Mouse (Mus musculus) limb, embryonic 14.5 days (tissue): ENCODE data around the gene Mybpc1. TPM values are rescaled to one million over a fixed set of nuclear protein-coding genes. Genes with fewer than 3 reads are reported as not detected.

ENCODE experiments used
- ATAC-seq: fragments of 200-750 bp; cut with Nextera tagmentation; 2 replicates; pipeline ENCODE4 v1.8.0; 2017; ENCODE audit warnings: low read depth, moderate number of reproducible peaks, moderate TSS enrichment; ENCODE audit not compliant: low FRiP score
- DNase-seq: peaks from one replicate; pipeline ENCODE4 v3.0.0-alpha.2; 2015; ENCODE audit warnings: low spot score
- H3K27ac ChIP-seq: fragments of 300-500 bp; sonication (generic); replicated peaks from 2 replicates; pipeline ENCODE4 v1.5.1; 2014; ENCODE audit warnings: low read depth, mild to moderate bottlenecking, low read length, moderate library complexity, mixed read lengths
- H3K27me3 ChIP-seq: fragments of 300-500 bp; sonication (generic); 2 replicates; pipeline ENCODE4 v1.6.1; 2014; ENCODE audit warnings: low read length, mixed read lengths; ENCODE audit not compliant: control insufficient read depth, insufficient read depth
- H3K36me3 ChIP-seq: fragments of 300-500 bp; sonication (generic); 2 replicates; pipeline ENCODE4 v1.6.1; 2014; ENCODE audit warnings: mild to moderate bottlenecking, low read length, moderate library complexity, mixed read lengths; ENCODE audit not compliant: control insufficient read depth, insufficient read depth
- H3K4me1 ChIP-seq: fragments of 300-500 bp; sonication (generic); 2 replicates; pipeline ENCODE4 v1.6.1; 2014; ENCODE audit warnings: antibody characterized with exemption, low read length, mixed read lengths; ENCODE audit not compliant: control insufficient read depth, insufficient read depth
- H3K4me2 ChIP-seq: fragments of 300-500 bp; sonication (generic); replicated peaks from 2 replicates; pipeline ENCODE4 v1.6.1; 2014; ENCODE audit warnings: low read depth, mild to moderate bottlenecking, low read length, moderate library complexity; ENCODE audit not compliant: severe bottlenecking
- H3K4me3 ChIP-seq: fragments of 300-500 bp; sonication (generic); replicated peaks from 2 replicates; pipeline ENCODE4 v1.5.1; 2014; ENCODE audit warnings: low read length
- H3K9ac ChIP-seq: fragments of 300-500 bp; sonication (generic); 2 replicates; pipeline ENCODE4 v1.6.1; 2014; ENCODE audit warnings: mild to moderate bottlenecking, low read depth, low read length, moderate library complexity; ENCODE audit not compliant: severe bottlenecking
- H3K9me3 ChIP-seq: fragments of 300-500 bp; sonication (generic); 2 replicates; pipeline ENCODE4 v1.6.1; 2016; ENCODE audit warnings: low read length; ENCODE audit not compliant: control insufficient read depth
- POLR2A ChIP-seq: fragments of 200-500 bp; IDR thresholded peaks from 2 replicates; pipeline ENCODE4 v1.8.0; 2012; ENCODE audit warnings: inconsistent platforms, mild to moderate bottlenecking, moderate library complexity, borderline replicate concordance; ENCODE audit not compliant: insufficient read depth, insufficient read length; ENCODE audit errors: extremely low read depth
- WGBS: fragments of 180-500 bp; shearing (Covaris S2); extraction: QIAGEN DNeasy Blood & Tissue Kit; methylation state at CpG from one replicate; pipeline ENCODE4 v1.1.7; 2014; 5-methylcytosine and 5-hydroxymethylcytosine counted together
- polyA plus RNA-seq, 2 experiments: library from polyadenylated mRNA; depleted of rRNA in 1 of 2; stranded (reverse) in 1 of 2; unstranded in 1 of 2; fragments of >200 nt; fragmentation: Nextera tagmentation in 1 of 2; extraction: Ambion mirVana in 1 of 2; gene quantifications; 2 replicates each; pipeline versions ENCODE4 v1.2.1 to v1.2.3; 2012 to 2014

The Mybpc1 gene
- polyA plus RNA-seq, 2 experiments, result 59.2 to 73.6 TPM

DNA sequence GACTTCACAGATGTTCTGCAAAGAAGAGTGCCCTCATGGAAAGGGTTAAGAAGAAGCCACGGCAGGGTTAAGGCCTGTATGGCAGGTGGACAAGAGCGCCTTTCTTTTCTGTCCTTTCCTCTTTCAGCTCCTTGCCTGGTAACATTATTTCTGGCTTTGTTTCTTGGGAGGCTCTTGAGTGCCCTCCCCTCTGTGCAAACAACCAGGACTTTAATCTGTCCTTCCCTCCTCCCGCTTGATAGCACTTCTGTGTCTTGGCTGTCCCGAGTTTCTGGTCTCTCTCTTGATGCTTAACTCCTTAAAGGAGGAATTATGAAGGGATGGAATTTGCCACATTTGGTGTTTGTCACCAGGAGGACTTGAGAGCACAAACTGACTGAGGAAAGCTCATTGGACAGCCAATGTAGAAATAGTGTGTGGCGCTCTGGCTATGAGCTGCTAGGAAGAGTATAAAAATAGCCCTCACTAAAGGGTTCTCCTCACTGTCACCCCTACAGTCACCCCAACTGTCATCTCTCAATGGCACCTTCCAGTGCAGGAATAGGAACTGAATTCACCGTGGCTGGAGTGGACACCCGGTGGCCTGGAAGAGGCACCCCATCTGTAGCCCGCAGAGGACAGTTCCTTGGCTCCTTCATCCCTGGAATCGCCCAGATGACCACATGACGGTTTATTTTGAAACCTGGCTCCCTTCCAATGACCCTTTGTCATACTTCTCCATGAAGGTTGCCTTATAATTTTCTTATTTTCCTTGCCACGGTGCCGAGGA, 94.3 kb downstream of the Mybpc1 start:
- Histone ChIP-seq H3K4me2 (no peak overlapping the region), H3K9me3 (no peaks in the 10 kb centered on the region), H3K9ac (no peak overlapping the region), H3K4me1 (no peaks in the 10 kb centered on the region), H3K27ac (no peak overlapping the region), H3K36me3 (no peaks in the 10 kb centered on the region), H3K27me3 (no peaks in the 10 kb centered on the region), H3K4me3 (no peak overlapping the region)
- WGBS, result 81% methylated on average over 12 of the region's 12 CpGs
- DNase-seq, result no peak
- no peak for ATAC-seq
- TF ChIP-seq POLR2A, result no peak

DNA sequence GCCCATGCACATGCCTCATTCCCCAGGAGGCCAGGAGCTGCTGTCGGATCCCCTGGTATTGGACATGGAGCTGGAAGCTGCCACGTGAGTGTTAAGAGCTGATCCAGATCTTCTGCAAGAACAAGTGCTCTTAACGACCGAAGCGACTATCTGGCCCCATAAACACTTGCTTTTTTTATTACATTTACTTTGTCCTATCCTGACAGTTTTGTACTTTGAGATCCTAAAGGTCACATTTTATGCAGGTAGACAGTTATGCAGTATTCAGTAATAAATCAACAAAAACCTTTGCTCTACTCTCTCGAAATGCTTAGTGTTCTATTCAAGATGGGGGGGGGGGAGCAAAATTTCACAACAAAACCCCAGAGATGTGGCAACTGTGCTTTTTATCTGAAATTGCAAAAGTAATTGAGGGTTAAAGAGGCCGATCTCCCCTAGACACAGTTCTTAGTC, 97.2 kb downstream of the Mybpc1 start:
- H3K9me3 ChIP-seq, result no peaks in the 10 kb centered on the region
- H3K4me3 ChIP-seq, result no peak overlapping the region
- no peak overlapping the region for H3K4me2 ChIP-seq
- DNase-seq (no peak), ATAC-seq (no peak)
- no peaks in the 10 kb centered on the region for H3K36me3 ChIP-seq
- no peak for TF ChIP-seq POLR2A
- H3K27me3 ChIP-seq, result no peaks in the 10 kb centered on the region
- H3K4me1 ChIP-seq, result peaks cover 6% of the 10 kb centered on the region
- no peak overlapping the region for H3K27ac ChIP-seq
- 45% methylated on average over 7 of the region's 7 CpGs for WGBS
- no peak overlapping the region for H3K9ac ChIP-seq

- WGBS, result 59% methylated on average over 5 of the region's 5 CpGs
- H3K4me2 ChIP-seq, result no peak overlapping the region
- H3K9me3 ChIP-seq, result no peaks in the 10 kb centered on the region
- no peak overlapping the region for H3K4me3 ChIP-seq
- no peak overlapping the region for H3K27ac ChIP-seq
- no peak overlapping the region for H3K9ac ChIP-seq
- no peaks in the 10 kb centered on the region for H3K36me3 ChIP-seq
- H3K27me3 ChIP-seq, result no peaks in the 10 kb centered on the region
- peaks cover 16% of the 10 kb centered on the region for H3K4me1 ChIP-seq
- ATAC-seq (no peak), DNase-seq (no peak)
- TF ChIP-seq POLR2A, result no peak
Observed at GRCm38 (mm10) chr10:88505256-88505655, 99.7 kb downstream of the Mybpc1 start.

DNA sequence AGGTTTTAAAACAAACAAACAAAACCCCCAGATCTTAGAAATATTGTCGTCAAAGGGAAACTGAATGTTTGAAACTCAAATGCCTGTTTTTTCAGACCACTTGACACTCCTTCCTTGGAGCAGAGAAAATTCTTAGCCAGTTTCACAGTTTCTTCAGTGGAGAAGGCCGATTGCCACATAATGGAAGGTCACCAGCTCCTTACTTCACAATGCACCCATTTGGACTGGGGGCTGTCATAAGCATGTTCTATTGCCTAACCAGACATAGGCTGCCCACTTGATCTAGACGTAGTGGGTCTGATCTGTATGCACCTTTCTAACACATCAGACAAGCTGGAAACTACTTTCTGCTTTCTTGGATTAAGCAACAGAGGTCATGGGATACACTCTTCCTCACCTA, 100.5 kb downstream of the Mybpc1 start:
- Histone ChIP-seq H3K4me2 (peak overlapping the region; percentile 93; the same call in 1 of the 2 replicates), H3K27ac (no peak overlapping the region), H3K9me3 (no peaks in the 10 kb centered on the region), H3K9ac (no peak overlapping the region), H3K4me3 (0 out of 2 replicates have a peak overlapping the region, but pooled peaks have one; percentile 76), H3K4me1 (peaks cover 16% of the 10 kb centered on the region), H3K27me3 (no peaks in the 10 kb centered on the region), H3K36me3 (no peaks in the 10 kb centered on the region)
- 67% methylated on average over 3 of the region's 3 CpGs for WGBS
- DNase-seq, result no peak
- no peak for ATAC-seq
- TF ChIP-seq POLR2A, result no peak

GRCm38 (mm10) chr10:88503421-88504314, 101.3 kb downstream of the Mybpc1 start, which contains the start of gene Chpt1:
Gene Chpt1 (minus strand): TSS chr10:88504073.
- Histone ChIP-seq H3K9me3 (no peaks in the 10 kb centered on the region), H3K4me3 (peak within 1 kb of the TSS; percentile 76), H3K27ac (peak within 1 kb of the TSS; percentile 62; the same call in 1 of the 2 replicates), H3K4me1 (peaks cover 16% of the 10 kb centered on the region), H3K4me2 (peak within 1 kb of the TSS; percentile 93), H3K36me3 (no peaks in the 10 kb centered on the region), H3K27me3 (no peaks in the 10 kb centered on the region), H3K9ac (peak within 1 kb of the TSS; percentile 83)
- WGBS, result 1% methylated on average over 21 of the region's 80 CpGs
- DNase-seq (peak; percentile 81), ATAC-seq (peak; percentile 95)
- TF ChIP-seq POLR2A, result 0 out of 2 replicates have a peak, but pooled peaks have one; percentile 53
